Mouse (Mus musculus) lung, postnatal 0 days (tissue): ENCODE measurements at regions not wholly inside any gene's neighbourhood (a gene's known extent, or its start where the extent isn't known, plus 50 kb on each side); places are given as distances from the start of the nearest gene placed in this dataset.

ENCODE experiments used
- CTCF ChIP-seq: IDR thresholded peaks from 2 replicates; pipeline ENCODE4 v1.5.1; 2016; ENCODE audit warnings: antibody characterized with exemption, mild to moderate bottlenecking
- EP300 ChIP-seq: IDR thresholded peaks from 2 replicates; pipeline ENCODE4 v1.6.1; 2016; ENCODE audit warnings: antibody characterized with exemption, mild to moderate bottlenecking, control low read depth

DNA sequence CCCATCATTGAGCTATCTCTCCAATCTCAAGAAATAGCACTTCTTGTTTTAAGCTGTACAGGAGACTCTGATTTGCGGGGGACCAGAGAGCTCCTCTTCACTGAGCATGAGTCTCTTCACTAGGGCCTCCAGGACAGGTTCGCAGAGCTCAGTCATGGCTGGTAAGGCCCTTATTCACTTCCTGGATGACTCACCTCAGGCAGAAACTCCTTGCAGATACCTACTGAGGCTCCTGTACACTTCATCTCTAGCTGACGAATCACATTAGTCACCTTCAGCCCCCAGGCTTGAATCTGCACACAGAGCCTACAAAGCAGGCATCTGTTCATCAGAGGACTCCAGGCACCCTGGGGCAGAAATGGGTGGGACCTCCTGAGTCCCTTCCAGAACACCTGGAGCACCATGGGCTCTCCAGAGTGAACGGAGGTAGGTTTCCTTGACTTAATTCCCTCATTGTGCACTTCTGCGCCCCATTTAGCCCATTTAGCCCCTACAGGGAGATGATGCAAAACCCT lies 172.8 kb downstream of the Wdr11 start:
- TF ChIP-seq EP300 = no peak
- TF ChIP-seq CTCF = no peak
